Mouse (Mus musculus): ENCODE data around the gene Arrdc5.

GRCm38 (mm10) chr17:56325450-56326152 lies 25.5 kb upstream of the Arrdc5 start, which contains the start of gene Kdm4b:
- TF ChIP-seq CTCF (IDR thresholded peaks at IDR 0.05; ENCODE audit: low read depth, low read length) = no peak
- TF ChIP-seq POLR2A (IDR thresholded peaks at IDR 0.05; ENCODE audit: insufficient read depth, low read length) = no peak
- no peak for TF ChIP-seq EP300 (IDR thresholded peaks at IDR 0.05; ENCODE audit: insufficient read depth, low read depth, low read length)

Measured in ES-Bruce4 (cell line).